Mouse (Mus musculus) heart, embryonic 12.5 days (tissue): ENCODE measurements at regions not wholly inside any gene's neighbourhood (a gene's known extent, or its start where the extent isn't known, plus 50 kb on each side); places are given as distances from the start of the nearest gene placed in this dataset.
A peak's percentile ranks its signal among the peaks of the same experiment; 100 is the strongest.

Experiments used
- ATAC-seq: fragments of 200-750 bp; cut with Nextera tagmentation; 2 replicates; pipeline ENCODE4 v1.8.0; 2017; ENCODE audit warnings: moderate TSS enrichment, moderate library complexity; ENCODE audit not compliant: insufficient number of reproducible peaks, low FRiP score
- H3K27ac ChIP-seq: fragments of 300-500 bp; sonication (generic); 2 replicates; pipeline ENCODE4 v1.5.1; 2016; ENCODE audit warnings: mild to moderate bottlenecking, moderate library complexity; ENCODE audit not compliant: poor library complexity, severe bottlenecking
- H3K27me3 ChIP-seq: fragments of 300-500 bp; sonication (generic); replicated peaks from 2 replicates; pipeline ENCODE4 v1.6.1; 2016; ENCODE audit warnings: mild to moderate bottlenecking, moderate library complexity
- H3K36me3 ChIP-seq: fragments of 300-500 bp; sonication (generic); 2 replicates; pipeline ENCODE4 v1.6.1; 2016; ENCODE audit warnings: mild to moderate bottlenecking, moderate library complexity
- H3K4me1 ChIP-seq: fragments of 300-500 bp; sonication (generic); replicated peaks from 2 replicates; pipeline ENCODE4 v1.6.1; 2016; ENCODE audit warnings: mild to moderate bottlenecking
- H3K4me2 ChIP-seq: fragments of 300-500 bp; sonication (generic); 2 replicates; pipeline ENCODE4 v1.6.1; 2016; ENCODE audit warnings: mild to moderate bottlenecking, moderate library complexity
- H3K4me3 ChIP-seq: fragments of 300-500 bp; sonication (generic); 2 replicates; pipeline ENCODE4 v1.5.1; 2016; ENCODE audit warnings: mild to moderate bottlenecking
- H3K9ac ChIP-seq: fragments of 300-500 bp; sonication (generic); 2 replicates; pipeline ENCODE4 v1.6.1; 2016; ENCODE audit warnings: mild to moderate bottlenecking, moderate library complexity
- H3K9me3 ChIP-seq: fragments of 300-500 bp; sonication (generic); replicated peaks from 2 replicates; pipeline ENCODE4 v1.6.1; 2016; ENCODE audit warnings: mild to moderate bottlenecking, moderate library complexity
- WGBS: fragments of 180-500 bp; shearing (Covaris S2); methylation state at CpG from one replicate; pipeline ENCODE4 v1.1.7; 2016; 5-methylcytosine and 5-hydroxymethylcytosine counted together

DNA sequence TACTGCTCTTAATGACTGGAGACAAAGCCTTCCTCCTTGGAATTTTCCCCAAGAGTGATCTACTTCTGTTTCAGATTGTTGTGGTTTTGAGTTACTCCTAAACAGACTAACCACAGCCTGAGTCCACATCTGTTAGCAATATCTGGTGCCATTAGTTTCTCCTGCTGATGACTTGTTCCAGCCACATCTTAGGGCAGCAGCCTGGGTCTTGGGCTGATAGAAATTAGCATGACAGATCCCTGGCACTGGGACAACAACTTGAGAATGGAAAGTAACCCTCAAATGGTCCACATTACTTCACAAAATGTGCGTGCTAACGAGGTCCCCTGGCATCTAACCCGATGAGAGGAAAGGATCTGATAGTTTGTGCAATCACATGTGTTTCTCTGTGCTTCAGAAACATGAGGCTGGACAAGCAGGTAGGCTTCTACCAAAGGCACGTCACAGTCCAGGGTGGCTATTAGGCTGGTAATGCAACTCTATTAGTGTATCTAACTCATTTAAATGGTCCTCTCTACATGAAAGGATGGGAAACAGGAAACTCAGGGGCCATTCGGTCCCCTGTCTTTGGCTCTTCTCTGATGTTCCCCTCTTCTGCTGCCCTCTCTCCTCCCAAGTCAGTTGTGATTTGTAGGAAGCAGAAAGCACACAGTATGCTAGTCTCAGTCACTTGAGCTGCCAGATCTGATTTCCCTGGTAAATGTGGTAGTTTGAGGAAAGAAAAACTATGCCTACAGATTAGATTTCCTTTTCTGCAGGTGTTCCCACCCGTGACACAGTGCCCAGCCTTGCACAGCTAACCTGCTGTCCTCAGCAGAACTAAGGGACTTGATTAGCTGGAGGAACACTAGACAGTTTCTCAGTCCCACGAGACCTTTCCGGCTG lies 2866.9 kb upstream of the 5930422O12Rik start:
- 70% methylated on average over 8 of the region's 8 CpGs for WGBS
- Histone ChIP-seq H3K27ac (no peak overlapping the region), H3K9ac (no peak overlapping the region), H3K4me1 (no peaks in the 10 kb centered on the region), H3K9me3 (no peaks in the 10 kb centered on the region), H3K36me3 (no peaks in the 10 kb centered on the region), H3K4me3 (no peak overlapping the region), H3K27me3 (no peaks in the 10 kb centered on the region), H3K4me2 (no peak overlapping the region)
- no peak for ATAC-seq

DNA sequence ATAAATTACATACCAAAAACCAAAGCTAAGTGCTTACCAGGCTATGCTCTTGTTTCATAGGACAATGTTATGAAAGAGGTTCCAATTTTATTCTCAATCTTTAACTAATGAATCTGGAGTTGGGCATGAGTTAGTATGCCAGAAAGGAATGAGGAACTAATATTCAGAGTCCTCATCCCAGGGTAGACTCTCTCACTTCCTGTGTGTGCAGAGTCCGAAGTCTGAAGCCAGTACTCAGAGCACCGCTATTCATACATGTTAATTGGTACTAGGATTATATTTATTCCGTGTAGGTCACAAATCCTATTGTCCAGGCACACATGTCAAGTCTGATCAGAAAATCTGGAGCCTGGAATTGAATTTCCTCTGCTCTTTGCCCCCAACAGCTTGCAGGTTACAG lies 2858.7 kb upstream of the 5930422O12Rik start:
- Histone ChIP-seq H3K9me3 (no peaks in the 10 kb centered on the region), H3K4me1 (no peaks in the 10 kb centered on the region), H3K4me3 (no peak overlapping the region), H3K9ac (no peak overlapping the region), H3K27me3 (no peaks in the 10 kb centered on the region), H3K4me2 (no peak overlapping the region), H3K36me3 (no peaks in the 10 kb centered on the region), H3K27ac (no peak overlapping the region)
- 76% methylated on average over 3 of the region's 3 CpGs for WGBS
- ATAC-seq = no peak

DNA sequence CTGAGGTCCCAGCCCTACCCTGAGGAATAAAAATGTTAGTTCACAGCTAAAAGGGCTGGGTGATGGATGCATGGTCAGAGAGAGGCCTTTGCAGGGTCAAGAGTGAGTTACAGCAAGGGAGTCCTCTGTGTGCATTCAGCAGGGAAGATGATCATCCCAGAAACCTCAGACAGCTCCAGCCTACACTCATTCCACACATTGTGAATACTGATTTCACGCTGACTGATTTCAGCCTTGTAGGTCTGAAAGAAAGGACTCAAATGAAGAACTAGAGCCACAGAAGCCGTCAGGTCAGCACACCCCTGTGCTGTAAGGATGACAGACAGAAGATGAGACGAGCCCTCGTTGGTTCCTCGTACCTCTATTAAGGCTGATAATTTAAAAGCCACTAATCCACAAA lies 2858.0 kb upstream of the 5930422O12Rik start:
- no peak overlapping the region for H3K4me2 ChIP-seq
- no peak overlapping the region for H3K9ac ChIP-seq
- no peaks in the 10 kb centered on the region for H3K4me1 ChIP-seq
- no peaks in the 10 kb centered on the region for H3K9me3 ChIP-seq
- H3K36me3 ChIP-seq = no peaks in the 10 kb centered on the region
- H3K27ac ChIP-seq = no peak overlapping the region
- H3K27me3 ChIP-seq = no peaks in the 10 kb centered on the region
- ATAC-seq = no peak
- H3K4me3 ChIP-seq = no peak overlapping the region
- 71% methylated on average over 5 of the region's 5 CpGs for WGBS

DNA sequence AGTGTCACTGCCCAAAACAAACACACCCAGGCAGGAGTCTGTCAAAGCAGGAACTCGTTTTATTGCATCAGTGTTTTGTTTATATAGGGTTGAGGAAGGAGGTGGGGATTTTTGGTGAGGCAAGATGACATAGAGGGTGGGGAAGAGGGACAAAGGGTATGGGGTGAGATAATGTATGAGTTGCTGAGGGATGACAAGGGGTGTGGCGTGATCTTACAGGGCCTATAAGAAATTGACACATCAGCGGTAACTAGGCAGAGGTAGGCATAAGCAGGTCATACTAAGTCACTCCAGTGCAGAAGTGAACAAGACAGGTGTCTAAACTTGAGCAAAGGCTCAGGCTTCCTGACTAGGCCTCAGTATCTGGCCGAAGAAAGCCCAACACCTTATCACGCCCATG lies 2841.0 kb upstream of the 5930422O12Rik start:
- no peak for ATAC-seq
- Histone ChIP-seq H3K4me1 (no peaks in the 10 kb centered on the region), H3K9me3 (no peaks in the 10 kb centered on the region), H3K36me3 (no peaks in the 10 kb centered on the region), H3K9ac (no peak overlapping the region), H3K27ac (no peak overlapping the region), H3K4me3 (no peak overlapping the region), H3K27me3 (no peaks in the 10 kb centered on the region), H3K4me2 (no peak overlapping the region)
- 68% methylated on average over 5 of the region's 5 CpGs for WGBS

DNA sequence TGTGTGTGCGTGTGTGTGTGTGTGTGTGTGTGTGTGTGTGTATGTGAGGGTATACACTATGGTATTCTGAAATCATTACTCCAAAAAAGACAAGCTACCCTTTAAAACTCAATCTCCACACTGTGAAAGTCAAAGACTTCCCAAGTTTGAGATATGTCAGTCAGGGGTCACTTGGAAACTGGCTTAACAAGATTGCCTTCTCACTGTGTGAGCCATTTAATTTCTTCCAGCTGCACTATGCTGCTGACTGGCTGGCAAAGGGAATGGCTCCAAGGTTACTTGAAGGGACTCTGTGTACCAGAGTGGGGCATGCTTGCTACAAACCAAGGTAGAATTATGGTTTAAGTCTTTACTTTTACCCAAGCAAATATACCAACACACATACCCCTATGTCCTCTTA lies 2826.1 kb upstream of the 5930422O12Rik start:
- WGBS = no CpG with 5 or more reads among the region's 1 CpGs
- no peak overlapping the region for H3K4me2 ChIP-seq
- no peak overlapping the region for H3K4me3 ChIP-seq
- H3K4me1 ChIP-seq = no peaks in the 10 kb centered on the region
- no peaks in the 10 kb centered on the region for H3K9me3 ChIP-seq
- H3K27me3 ChIP-seq = no peaks in the 10 kb centered on the region
- H3K9ac ChIP-seq = no peak overlapping the region
- no peak for ATAC-seq
- H3K27ac ChIP-seq = no peak overlapping the region
- no peaks in the 10 kb centered on the region for H3K36me3 ChIP-seq

DNA sequence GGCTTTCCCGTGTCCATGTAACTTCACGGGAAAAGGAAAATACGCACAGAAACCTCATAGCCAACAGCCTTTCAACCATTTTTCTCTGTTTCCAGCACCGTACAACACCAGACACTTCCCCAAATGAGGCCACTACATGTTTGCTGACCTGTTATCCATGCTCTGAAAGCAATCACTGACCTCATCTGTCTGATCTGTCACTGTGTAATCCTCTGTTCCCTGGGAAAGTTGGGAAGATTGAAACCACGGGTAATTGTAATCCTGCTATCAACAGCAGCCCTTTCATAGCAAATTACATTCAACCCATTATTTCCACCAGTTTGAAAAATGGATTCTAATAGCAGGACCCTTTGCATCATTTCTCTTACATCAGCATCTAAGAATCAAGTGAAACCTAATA lies 2798.2 kb upstream of the 5930422O12Rik start:
- Histone ChIP-seq H3K4me3 (no peak overlapping the region), H3K9ac (no peak overlapping the region), H3K36me3 (no peaks in the 10 kb centered on the region), H3K4me1 (no peaks in the 10 kb centered on the region), H3K9me3 (no peaks in the 10 kb centered on the region), H3K27ac (no peak overlapping the region), H3K27me3 (no peaks in the 10 kb centered on the region), H3K4me2 (no peak overlapping the region)
- ATAC-seq = no peak
- WGBS = 72% methylated on average over 5 of the region's 5 CpGs

DNA sequence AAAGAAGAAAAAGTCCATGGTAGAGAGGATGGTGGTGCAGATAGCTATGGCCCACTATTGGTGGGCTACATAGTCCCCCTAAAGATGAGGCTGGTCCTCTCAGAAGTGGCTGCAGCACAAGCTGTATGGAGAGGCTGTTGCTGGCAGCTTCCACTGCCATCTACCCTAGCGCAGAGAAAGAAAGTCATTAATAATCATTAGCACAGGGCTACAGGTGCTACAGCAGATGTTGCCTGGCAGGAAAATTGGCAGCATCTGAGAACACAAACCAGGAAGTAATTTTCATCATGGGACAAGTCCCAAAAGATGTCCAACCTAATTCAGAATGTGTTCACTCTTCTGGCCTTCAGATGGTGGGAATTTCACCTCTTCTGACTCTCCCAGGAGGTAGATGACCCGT lies 2791.7 kb upstream of the 5930422O12Rik start:
- Histone ChIP-seq H3K4me1 (peaks cover 4% of the 10 kb centered on the region; the same call in 1 of the 2 replicates), H3K36me3 (no peaks in the 10 kb centered on the region), H3K9me3 (no peaks in the 10 kb centered on the region), H3K4me2 (no peak overlapping the region), H3K9ac (no peak overlapping the region), H3K27ac (no peak overlapping the region), H3K27me3 (no peaks in the 10 kb centered on the region), H3K4me3 (no peak overlapping the region)
- no peak for ATAC-seq
- WGBS = 79% methylated on average over 2 of the region's 2 CpGs

DNA sequence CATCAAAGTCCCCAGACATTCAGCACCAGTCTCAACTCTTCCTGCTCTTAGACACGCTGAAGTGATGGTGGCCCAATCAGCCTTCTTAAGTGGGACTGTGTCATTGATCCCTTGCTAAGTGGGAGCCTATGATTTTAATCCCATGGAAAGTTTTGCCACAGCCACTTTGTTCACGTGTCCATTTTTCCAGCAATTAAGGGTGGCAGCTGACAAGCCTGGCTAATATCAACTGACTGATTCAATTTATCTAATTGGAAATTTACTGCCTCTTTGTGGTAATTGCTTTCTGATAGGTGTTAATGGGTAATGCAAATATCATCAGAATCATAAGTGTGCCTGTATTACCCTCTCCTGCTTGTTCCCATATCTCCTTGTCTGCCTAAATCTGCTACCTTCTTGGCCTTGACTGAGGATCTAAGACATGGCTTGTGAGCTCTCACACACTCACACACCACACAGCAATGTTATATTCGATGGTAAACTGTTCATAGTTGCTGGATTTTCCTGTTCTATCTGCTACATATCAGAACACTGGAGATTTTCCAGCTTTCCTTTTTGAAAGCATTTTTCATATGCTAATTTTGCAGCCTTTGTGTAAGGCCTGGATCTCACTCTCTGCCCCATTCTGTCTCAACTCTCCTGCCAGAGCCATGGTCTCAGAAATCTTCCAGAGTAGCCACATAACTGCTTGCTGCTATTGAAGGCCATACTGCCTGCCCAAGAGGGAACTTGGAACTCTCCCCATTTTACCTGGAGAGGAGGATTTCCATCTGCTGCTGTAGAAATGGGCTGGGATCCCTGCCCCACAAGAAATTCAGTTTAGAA lies 2785.4 kb upstream of the 5930422O12Rik start:
- Histone ChIP-seq H3K4me2 (no peak overlapping the region), H3K27ac (no peak overlapping the region), H3K9me3 (no peaks in the 10 kb centered on the region), H3K4me1 (peaks cover 4% of the 10 kb centered on the region; the same call in 1 of the 2 replicates), H3K27me3 (no peaks in the 10 kb centered on the region), H3K9ac (no peak overlapping the region), H3K4me3 (no peak overlapping the region), H3K36me3 (no peaks in the 10 kb centered on the region)
- WGBS = 45% methylated on average over 3 of the region's 3 CpGs
- ATAC-seq = no peak

DNA sequence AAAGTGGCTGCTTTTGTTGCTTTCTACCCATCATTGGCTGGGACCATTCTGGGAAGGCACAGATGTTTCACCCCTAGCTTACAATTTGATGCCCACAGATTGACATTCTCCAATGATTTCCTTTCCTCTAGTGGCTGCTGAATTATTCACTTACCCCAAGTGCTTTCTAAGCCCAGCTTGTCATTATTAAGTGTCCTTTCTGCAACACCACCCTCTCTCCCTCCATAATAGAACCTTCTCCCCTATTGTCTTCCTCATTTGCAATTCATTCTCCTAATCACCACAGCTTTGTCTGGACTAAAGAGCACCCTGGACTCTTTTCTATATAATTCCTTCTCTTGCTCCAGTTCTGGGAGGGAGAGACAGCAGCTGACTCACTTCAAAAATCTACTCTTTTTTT lies 2780.0 kb upstream of the 5930422O12Rik start:
- Histone ChIP-seq H3K4me3 (no peak overlapping the region), H3K27me3 (no peaks in the 10 kb centered on the region), H3K4me1 (no peaks in the 10 kb centered on the region), H3K27ac (no peak overlapping the region), H3K4me2 (no peak overlapping the region), H3K36me3 (no peaks in the 10 kb centered on the region), H3K9me3 (no peaks in the 10 kb centered on the region), H3K9ac (no peak overlapping the region)
- no peak for ATAC-seq

DNA sequence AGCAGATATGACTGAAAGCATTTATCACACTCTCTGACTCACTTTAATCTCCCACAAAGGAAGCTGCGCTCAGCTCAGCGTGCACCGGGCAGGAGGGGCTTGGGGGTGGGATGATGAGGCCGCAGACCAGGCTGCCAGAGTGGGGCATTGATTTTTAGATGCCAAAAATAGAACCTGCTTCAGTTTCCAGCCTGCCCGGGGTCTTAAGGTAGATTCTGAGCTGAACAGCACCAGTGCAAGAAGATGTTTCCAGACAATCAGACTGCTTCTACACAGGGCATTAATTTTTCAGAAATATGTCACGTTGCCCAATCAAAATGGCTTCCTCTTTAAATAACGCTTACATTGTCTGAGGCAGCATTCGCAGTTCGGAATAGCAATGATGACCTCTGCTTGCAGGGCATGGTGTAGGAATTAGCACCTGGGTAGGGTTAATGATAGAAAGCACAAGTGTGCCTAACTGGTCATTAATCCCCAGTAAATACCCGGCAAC lies 2772.7 kb upstream of the 5930422O12Rik start:
- H3K4me3 ChIP-seq = no peak overlapping the region
- H3K36me3 ChIP-seq = no peaks in the 10 kb centered on the region
- H3K9ac ChIP-seq = no peak overlapping the region
- WGBS = 40% methylated on average over 10 of the region's 10 CpGs
- no peak overlapping the region for H3K27ac ChIP-seq
- H3K4me2 ChIP-seq = peak overlapping the region; percentile 12; the same call in 1 of the 2 replicates
- no peaks in the 10 kb centered on the region for H3K27me3 ChIP-seq
- peaks cover 4% of the 10 kb centered on the region; the same call in 1 of the 2 replicates for H3K9me3 ChIP-seq
- H3K4me1 ChIP-seq = 0 out of 2 replicates have a peak, but pooled peaks cover 12% of the 10 kb centered on the region
- no peak for ATAC-seq

DNA sequence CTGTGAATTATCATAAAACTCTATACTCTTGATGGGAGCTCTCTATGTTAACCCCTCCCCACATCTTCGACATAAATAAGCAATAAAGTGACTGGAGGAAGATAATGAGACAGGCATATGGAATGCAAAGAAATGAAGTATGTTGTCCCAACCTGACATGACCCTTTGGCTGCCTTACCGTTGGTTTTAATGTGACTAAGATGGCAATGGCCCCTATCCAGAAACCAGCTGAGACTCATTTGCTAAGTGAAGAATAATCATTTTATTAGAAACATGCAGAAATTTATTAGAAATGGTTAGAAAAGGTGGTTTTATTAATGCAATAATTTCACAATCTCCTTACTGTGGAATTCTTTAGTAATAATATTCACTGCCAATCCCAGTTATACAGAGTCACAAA lies 2767.2 kb upstream of the 5930422O12Rik start:
- 0 out of 2 replicates have a peak, but pooled peaks cover 4% of the 10 kb centered on the region for H3K4me1 ChIP-seq
- no peak overlapping the region for H3K4me3 ChIP-seq
- no peak for ATAC-seq
- no peak overlapping the region for H3K27ac ChIP-seq
- H3K9ac ChIP-seq = no peak overlapping the region
- 59% methylated on average over 2 of the region's 2 CpGs for WGBS
- H3K9me3 ChIP-seq = peaks cover 4% of the 10 kb centered on the region; the same call in 1 of the 2 replicates
- H3K36me3 ChIP-seq = no peaks in the 10 kb centered on the region
- no peaks in the 10 kb centered on the region for H3K27me3 ChIP-seq
- no peak overlapping the region for H3K4me2 ChIP-seq
